Mouse (Mus musculus) intestine, embryonic 16.5 days (tissue): ENCODE measurements around the gene Per3. TPM values are rescaled to one million over a fixed set of nuclear protein-coding genes. Genes with fewer than 3 reads are reported as not detected.
"Not testable (repeated sequence)": the region's sequence is repeated elsewhere in the genome, so short reads cannot be mapped to it uniquely, and the experiment has no call there.

Source experiments
- ATAC-seq: fragments of 200-750 bp; cut with Nextera tagmentation; 2 replicates; pipeline ENCODE4 v1.8.0; 2017; ENCODE audit warnings: moderate TSS enrichment, moderate library complexity
- H3K27ac ChIP-seq: fragments of 300-500 bp; sonication (generic); 2 replicates; pipeline ENCODE4 v1.5.1; 2014; ENCODE audit warnings: mild to moderate bottlenecking, low read length
- H3K27me3 ChIP-seq: fragments of 300-500 bp; sonication (generic); replicated peaks from 2 replicates; pipeline ENCODE4 v1.6.1; 2014; ENCODE audit warnings: low read length, control low read depth, mixed read lengths; ENCODE audit not compliant: control insufficient read depth, insufficient read depth
- H3K36me3 ChIP-seq: fragments of 300-500 bp; sonication (generic); 2 replicates; pipeline ENCODE4 v1.6.1; 2014; ENCODE audit warnings: low read length, control low read depth; ENCODE audit not compliant: control insufficient read depth, insufficient read depth
- H3K4me1 ChIP-seq: fragments of 300-500 bp; sonication (generic); 2 replicates; pipeline ENCODE4 v1.6.1; 2014; ENCODE audit warnings: low read length, control low read depth, mixed read lengths; ENCODE audit not compliant: control insufficient read depth, insufficient read depth
- H3K4me2 ChIP-seq: fragments of 300-500 bp; sonication (generic); 2 replicates; pipeline ENCODE4 v1.6.1; 2014; ENCODE audit warnings: low read depth, low read length, control low read depth
- H3K4me3 ChIP-seq: fragments of 300-500 bp; sonication (generic); 2 replicates; pipeline ENCODE4 v1.5.1; 2014; ENCODE audit warnings: mild to moderate bottlenecking, low read length
- H3K9ac ChIP-seq: fragments of 300-500 bp; sonication (generic); 2 replicates; pipeline ENCODE4 v1.6.1; 2014; ENCODE audit warnings: low read depth, low read length
- H3K9me3 ChIP-seq: fragments of 300-500 bp; sonication (generic); 2 replicates; pipeline ENCODE4 v1.6.1; 2016; ENCODE audit warnings: low read length, control low read depth; ENCODE audit not compliant: control insufficient read depth
- WGBS: fragments of 180-500 bp; shearing (Covaris S2); extraction: QIAGEN DNeasy Blood & Tissue Kit; methylation state at CpG from one replicate; pipeline ENCODE4 v1.1.7; 2014; 5-methylcytosine and 5-hydroxymethylcytosine counted together
- polyA plus RNA-seq: library from polyadenylated mRNA; unstranded; fragments of >200 nt; fragmentation: Nextera tagmentation; extraction: Ambion mirVana; gene quantifications from 2 replicates; pipeline ENCODE4 v1.2.1, GENCODE M21; 2015

Gene Per3
- polyA plus RNA-seq, 1 experiment from 2014 or later = 3.7 TPM

DNA sequence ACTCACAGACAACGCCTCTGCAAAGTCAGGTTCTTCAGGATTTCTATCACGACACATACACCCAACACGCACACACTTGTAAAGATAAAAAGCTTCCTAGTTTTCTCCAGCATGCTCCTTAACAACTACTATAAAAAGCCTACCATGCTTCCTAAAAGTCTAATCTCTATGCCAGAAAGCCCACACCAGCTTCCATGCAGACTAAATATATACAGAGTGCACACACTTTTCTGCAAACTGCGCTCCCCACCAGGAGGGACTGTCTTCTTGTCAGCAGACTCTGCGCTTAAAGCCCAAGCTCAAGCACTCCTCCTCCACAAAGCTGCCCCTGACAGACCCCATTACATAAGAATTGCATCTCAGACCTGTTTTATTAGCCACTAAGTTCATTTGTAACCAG lies 3.0 kb downstream of the Per3 start:
- H3K4me1 ChIP-seq = peaks cover 10% of the 10 kb centered on the region; the same call in 1 of the 2 replicates
- no peaks in the 10 kb centered on the region for H3K36me3 ChIP-seq
- H3K4me3 ChIP-seq = no peak overlapping the region
- no peak for ATAC-seq
- H3K4me2 ChIP-seq = no peak overlapping the region
- H3K27me3 ChIP-seq = no peaks in the 10 kb centered on the region
- no peak overlapping the region for H3K27ac ChIP-seq
- H3K9me3 ChIP-seq = no peaks in the 10 kb centered on the region
- no peak overlapping the region for H3K9ac ChIP-seq
- 83% methylated on average over 5 of the region's 5 CpGs for WGBS

- no peak overlapping the region for H3K27ac ChIP-seq
- H3K27me3 ChIP-seq = no peaks in the 10 kb centered on the region
- 89% methylated on average over 11 of the region's 11 CpGs for WGBS
- no peak for ATAC-seq
- H3K4me2 ChIP-seq = no peak overlapping the region
- no peak overlapping the region for H3K4me3 ChIP-seq
- H3K4me1 ChIP-seq = no peaks in the 10 kb centered on the region
- no peak overlapping the region for H3K9ac ChIP-seq
- H3K9me3 ChIP-seq = no peaks in the 10 kb centered on the region
- H3K36me3 ChIP-seq = no peaks in the 10 kb centered on the region
These were observed 6.7 kb downstream of the Per3 start for GRCm38 (mm10) chr4:151037800-151038199.

DNA sequence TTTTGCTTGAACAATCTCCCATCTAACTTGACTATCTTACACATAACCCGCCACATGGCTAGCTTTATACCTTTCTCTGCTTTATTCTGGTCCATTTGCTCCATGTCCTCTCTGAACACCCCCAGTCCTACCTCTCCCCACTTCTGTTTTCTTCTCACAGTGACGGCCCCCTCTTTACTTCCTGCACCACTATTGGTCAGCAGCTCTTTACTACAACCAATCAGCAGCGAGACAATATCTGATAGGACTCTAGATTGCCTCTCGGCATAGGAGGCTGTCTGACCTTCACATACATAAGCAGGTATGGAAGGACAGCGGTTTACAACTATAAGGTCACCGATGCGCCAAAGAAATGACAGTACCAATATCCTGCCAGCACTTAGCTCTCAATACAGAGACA lies 7.9 kb downstream of the Per3 start:
- Histone ChIP-seq H3K9me3 (no peaks in the 10 kb centered on the region), H3K4me3 (no peak overlapping the region), H3K27me3 (no peaks in the 10 kb centered on the region), H3K4me2 (no peak overlapping the region), H3K36me3 (no peaks in the 10 kb centered on the region), H3K4me1 (no peaks in the 10 kb centered on the region), H3K9ac (no peak overlapping the region), H3K27ac (no peak overlapping the region)
- no peak for ATAC-seq
- 83% methylated on average over 7 of the region's 7 CpGs for WGBS

DNA sequence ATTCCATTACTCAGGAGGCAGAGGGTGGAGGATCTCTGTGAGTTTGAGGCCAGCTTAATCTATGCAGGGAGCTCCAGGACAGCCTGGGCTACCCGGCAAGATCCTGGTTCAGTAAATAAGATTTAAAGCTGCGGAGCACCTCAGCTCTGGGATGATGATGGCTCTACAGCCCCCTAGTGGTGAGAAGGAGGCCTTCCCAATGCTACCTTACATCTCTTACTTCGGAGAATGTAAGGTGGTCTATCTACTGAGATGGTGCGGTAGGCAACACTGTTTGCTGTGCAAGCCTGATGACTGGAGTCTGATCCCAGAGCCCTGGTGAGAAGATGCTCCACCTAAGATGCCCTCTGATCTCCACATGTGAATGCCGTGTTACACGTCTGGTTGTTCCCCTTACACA lies 17.5 kb downstream of the Per3 start:
- H3K4me3 ChIP-seq = no peak overlapping the region
- no peak overlapping the region for H3K27ac ChIP-seq
- ATAC-seq = no peak
- no peaks in the 10 kb centered on the region for H3K4me1 ChIP-seq
- H3K27me3 ChIP-seq = no peaks in the 10 kb centered on the region
- no peak overlapping the region for H3K4me2 ChIP-seq
- no peak overlapping the region for H3K9ac ChIP-seq
- H3K36me3 ChIP-seq = no peaks in the 10 kb centered on the region
- no peaks in the 10 kb centered on the region for H3K9me3 ChIP-seq
- WGBS = 52% methylated on average over 6 of the region's 6 CpGs

DNA sequence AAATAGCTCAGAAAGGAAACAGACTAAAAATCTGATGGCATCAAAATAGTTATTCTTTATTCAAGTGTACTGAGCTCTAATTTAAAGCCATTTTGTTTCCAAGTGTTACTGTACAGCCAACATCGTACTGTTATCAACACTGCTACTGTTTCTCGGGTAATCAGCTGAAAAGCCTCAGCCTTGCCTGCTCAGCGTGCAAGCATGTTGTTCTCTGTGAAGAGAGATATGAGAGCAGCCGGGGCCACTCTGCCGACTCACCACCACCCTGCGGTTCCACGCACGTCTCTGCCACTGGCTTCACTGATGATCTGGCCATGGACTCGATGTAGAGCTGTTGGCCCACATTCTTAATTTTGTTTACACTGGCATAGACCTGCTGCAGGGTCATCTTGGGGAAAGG lies 20.3 kb downstream of the Per3 start:
- no peaks in the 10 kb centered on the region for H3K4me1 ChIP-seq
- no peaks in the 10 kb centered on the region for H3K27me3 ChIP-seq
- no peak for ATAC-seq
- H3K4me2 ChIP-seq = no peak overlapping the region
- no peaks in the 10 kb centered on the region for H3K36me3 ChIP-seq
- H3K9ac ChIP-seq = no peak overlapping the region
- no peak overlapping the region for H3K4me3 ChIP-seq
- no peak overlapping the region for H3K27ac ChIP-seq
- H3K9me3 ChIP-seq = no peaks in the 10 kb centered on the region
- WGBS = 82% methylated on average over 9 of the region's 9 CpGs

DNA sequence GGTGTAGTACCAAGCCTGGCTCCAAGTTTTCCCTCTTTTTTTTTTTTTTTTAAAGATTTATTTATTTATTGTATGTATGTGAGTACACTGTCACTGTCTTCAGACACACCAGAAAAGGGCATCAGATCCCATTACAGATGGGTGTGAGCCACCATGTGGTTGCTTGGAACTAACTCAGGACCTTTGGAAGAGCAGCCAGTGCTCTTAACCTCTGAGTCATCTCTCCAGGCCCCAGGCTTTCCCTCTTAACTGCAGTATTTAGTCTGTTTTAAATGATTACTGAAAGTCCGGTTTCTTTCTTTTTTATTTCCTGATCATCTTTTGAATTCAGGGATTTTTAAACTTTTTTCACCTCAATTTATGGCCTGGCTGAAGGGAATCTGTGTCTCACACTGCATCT lies 27.1 kb downstream of the Per3 start:
- ATAC-seq, H3K4me3 ChIP-seq, H3K27me3 ChIP-seq, H3K9me3 ChIP-seq, H3K4me1 ChIP-seq, H3K9ac ChIP-seq, H3K36me3 ChIP-seq, H3K4me2 ChIP-seq, H3K27ac ChIP-seq: not testable (repeated sequence)
- WGBS = 97% methylated on average over 1 of the region's 1 CpGs

DNA sequence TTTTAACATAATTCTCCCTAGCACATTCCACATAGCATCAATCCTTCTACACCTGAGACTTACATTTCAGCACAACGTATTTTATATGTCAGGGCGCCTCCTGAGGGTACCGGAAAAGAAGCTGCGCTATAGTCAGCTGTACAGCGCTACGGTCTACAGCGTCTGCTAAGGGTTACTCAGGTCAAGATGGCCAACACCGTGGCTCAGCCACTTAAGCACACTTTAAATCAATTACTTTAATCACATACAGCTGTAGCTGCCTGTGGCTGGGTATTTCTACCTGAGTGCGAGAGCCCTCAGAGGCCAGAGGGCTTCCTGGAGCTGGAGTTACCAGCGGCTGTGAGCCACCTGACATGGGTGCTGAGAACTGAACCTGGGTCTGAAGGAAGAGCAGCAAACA lies 28.5 kb downstream of the Per3 start:
- Histone ChIP-seq H3K9ac (no peak overlapping the region), H3K4me2 (no peak overlapping the region), H3K27me3 (no peaks in the 10 kb centered on the region), H3K9me3 (no peaks in the 10 kb centered on the region), H3K27ac (no peak overlapping the region), H3K36me3 (no peaks in the 10 kb centered on the region), H3K4me3 (no peak overlapping the region), H3K4me1 (no peaks in the 10 kb centered on the region)
- ATAC-seq = no peak
- 85% methylated on average over 10 of the region's 10 CpGs for WGBS

- no peak overlapping the region for H3K9ac ChIP-seq
- no peak overlapping the region for H3K4me2 ChIP-seq
- H3K36me3 ChIP-seq = no peaks in the 10 kb centered on the region
- no peaks in the 10 kb centered on the region for H3K27me3 ChIP-seq
- H3K27ac ChIP-seq = no peak overlapping the region
- WGBS = 91% methylated on average over 7 of the region's 7 CpGs
- no peak overlapping the region for H3K4me3 ChIP-seq
- H3K4me1 ChIP-seq = no peaks in the 10 kb centered on the region
- no peaks in the 10 kb centered on the region for H3K9me3 ChIP-seq
- no peak for ATAC-seq
These were observed 34.1 kb downstream of the Per3 start for GRCm38 (mm10) chr4:151010316-151010715.

DNA sequence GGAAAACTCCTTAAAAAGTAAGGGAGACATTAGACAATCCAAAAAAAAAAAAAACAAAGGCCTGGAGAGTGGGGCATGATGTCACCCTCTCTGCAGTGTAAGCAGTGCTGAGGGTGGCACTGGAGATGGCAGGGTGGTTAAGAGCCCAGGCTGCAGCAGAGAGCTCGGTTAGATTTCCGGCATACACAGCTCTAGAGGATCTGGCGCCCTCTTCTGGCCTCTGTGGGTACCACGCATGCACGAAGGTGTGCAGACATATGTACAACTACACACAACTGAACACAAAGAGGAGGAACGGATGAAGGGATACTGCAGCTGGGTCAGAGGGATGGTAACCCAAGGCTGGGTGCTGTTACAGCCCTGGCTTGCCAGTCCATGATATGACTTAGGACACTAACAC lies 37.5 kb downstream of the Per3 start:
- WGBS = 56% methylated on average over 6 of the region's 6 CpGs
- H3K36me3 ChIP-seq = no peaks in the 10 kb centered on the region
- H3K4me2 ChIP-seq = no peak overlapping the region
- no peaks in the 10 kb centered on the region for H3K27me3 ChIP-seq
- H3K27ac ChIP-seq = no peak overlapping the region
- no peak overlapping the region for H3K9ac ChIP-seq
- H3K4me1 ChIP-seq = no peaks in the 10 kb centered on the region
- H3K4me3 ChIP-seq = no peak overlapping the region
- H3K9me3 ChIP-seq = no peaks in the 10 kb centered on the region
- no peak for ATAC-seq

DNA sequence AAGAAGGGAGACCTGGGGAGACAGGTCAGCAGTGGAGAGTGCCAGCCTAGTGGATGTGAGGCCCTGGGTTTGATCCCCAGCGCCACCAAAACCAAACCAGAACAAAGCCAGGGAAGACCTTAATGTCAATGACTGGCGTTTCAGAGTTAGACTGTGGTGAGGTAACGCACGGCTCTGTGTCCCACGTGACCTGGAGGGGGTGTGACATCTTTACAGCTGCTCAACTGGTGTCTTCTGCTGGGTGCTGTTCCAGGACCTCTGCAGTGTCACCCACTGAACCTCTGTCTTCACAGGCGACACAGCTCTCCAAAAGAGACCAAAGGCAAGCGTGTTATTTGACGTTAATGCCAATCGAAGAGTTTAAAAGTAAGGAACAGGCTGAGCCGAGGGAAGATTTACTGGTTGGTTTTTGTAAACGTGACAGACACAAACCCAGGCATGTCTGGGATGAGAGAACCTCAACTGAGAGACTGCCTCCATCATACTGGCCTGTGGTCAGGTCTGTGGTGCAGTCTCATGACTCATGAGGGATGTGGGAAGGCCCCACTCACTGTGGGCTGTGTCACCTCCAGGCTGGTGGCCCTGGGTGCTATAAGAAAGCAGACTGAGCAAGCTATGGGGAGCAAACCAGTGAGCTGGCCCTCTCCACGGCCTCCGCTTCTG lies 38.7 kb downstream of the Per3 start:
- no peak overlapping the region for H3K4me2 ChIP-seq
- no peaks in the 10 kb centered on the region for H3K27me3 ChIP-seq
- no peaks in the 10 kb centered on the region for H3K9me3 ChIP-seq
- no peak overlapping the region for H3K27ac ChIP-seq
- no peaks in the 10 kb centered on the region for H3K36me3 ChIP-seq
- H3K9ac ChIP-seq = no peak overlapping the region
- no peaks in the 10 kb centered on the region; the same call in 1 of the 2 replicates for H3K4me1 ChIP-seq
- ATAC-seq = no peak
- WGBS = 93% methylated on average over 13 of the region's 13 CpGs
- H3K4me3 ChIP-seq = no peak overlapping the region
